Mouse (Mus musculus) hematopoietic stem cell, adult 5-6 weeks (primary cell): Measurements from ENCODE around the gene Gm4952. TPM values are rescaled to one million over a fixed set of nuclear protein-coding genes. Genes with fewer than 3 reads are reported as not detected.

Experiments used
- ATAC-seq, 2 experiments: fragments of 125-278 bp in 1 of 2; replicated peaks in 1 of 2; 2 replicates each; pipeline ENCODE4 v1.8.0; 2016 to 2017; ENCODE audit warnings: inconsistent platforms in 2 of 2, mild to moderate bottlenecking in 2 of 2, moderate number of reproducible peaks in 2 of 2, low read depth in 1 of 2, moderate TSS enrichment in 1 of 2; ENCODE audit not compliant: low FRiP score in 2 of 2, poor library complexity in 2 of 2, severe bottlenecking in 2 of 2, insufficient read depth in 1 of 2, low TSS enrichment in 1 of 2
- total RNA-seq: library from RNA; stranded (forward); fragments of 172-1452, 232-1000 nt; gene quantifications from 2 replicates; pipeline ENCODE4 v1.2.3, GENCODE M21; 2017

Gene Gm4952
- not detected in 2 replicates for total RNA-seq

DNA sequence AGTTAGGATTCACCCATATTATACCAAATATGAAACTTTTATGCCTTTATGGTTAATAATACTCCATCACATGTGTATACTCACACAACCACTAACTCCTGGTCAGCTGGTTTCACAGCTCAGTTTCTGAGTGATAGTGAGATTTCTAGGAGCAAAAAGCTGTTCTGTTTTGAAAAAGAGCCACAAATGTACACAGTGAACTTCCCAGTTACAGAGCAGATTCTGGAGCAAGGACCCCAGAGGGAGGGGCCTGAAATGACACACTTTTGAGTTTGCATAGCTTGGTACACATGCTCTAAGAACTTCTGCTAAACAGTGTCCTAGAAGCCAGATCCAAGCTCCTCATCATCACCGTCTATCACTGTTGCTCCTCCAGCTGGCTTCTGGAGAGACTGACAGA is at the start of gene Gm4952:
Gene Gm4952, plus strand, starts transcription at position 301 of the 400 bp plus-strand sequence.
- ATAC-seq: no peak

DNA sequence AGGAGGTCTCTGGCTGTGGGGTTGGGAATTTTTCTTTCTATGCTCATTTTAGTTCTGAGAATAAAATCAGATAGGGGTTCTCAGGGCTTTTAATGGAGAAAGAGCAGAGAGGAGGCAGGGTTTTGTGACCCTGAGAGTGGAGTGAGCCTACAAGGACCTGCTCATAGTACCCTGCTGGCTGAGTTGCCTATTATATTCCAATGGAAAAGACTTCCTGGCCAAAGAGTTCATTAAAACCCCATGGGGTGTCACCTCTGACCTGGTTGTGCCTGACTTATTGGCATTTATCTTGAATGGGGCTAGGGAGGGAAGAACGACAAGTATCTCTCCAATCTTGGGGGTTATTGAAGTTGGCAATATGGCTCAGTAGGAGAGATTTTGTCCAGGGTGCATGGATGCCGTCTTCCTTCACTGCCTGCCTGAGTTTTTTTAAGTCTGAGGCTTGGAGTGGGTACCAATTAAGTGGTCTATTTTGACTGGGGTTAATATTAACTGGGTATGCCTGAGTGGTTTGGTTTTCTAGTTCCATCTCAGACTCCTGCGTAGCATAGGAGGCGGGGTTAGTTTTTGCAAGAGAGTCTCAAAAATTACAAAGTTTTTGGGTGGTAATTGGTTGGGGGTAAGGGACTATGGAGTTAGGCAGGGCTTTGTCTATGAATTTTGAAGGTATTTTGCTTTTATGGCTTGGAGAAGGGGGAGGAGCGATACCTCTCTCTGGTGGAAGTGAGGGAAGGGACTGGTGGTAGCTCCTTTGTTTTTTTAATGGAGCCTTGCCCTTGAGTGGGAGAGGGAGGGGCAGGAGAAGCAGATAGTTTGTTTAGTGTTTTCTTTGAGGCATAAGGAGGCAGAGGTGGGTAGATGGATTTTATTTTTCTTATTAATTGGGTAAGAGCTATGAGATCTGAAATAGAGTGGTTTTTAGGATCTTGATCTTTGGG is 49.5 kb upstream of the Gm4952 start:
- ATAC-seq: no peak

DNA sequence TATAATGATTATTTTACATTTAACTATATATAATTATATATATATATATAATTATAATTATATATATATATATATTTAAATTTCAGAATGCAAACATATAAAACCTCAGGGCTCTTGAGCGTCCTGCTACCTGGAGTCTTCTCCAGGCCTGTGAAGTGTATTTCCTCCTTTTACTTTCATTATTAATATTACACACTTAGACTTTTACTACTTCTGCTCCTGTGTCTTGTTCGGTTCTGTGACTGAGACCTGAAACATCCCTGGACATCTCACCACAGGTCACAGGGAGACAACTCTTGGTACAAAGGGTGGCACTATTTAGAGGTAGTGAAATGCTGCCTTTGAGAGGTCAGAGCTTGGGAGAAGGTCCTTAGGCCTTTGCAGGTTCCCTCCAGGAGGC is 43.5 kb upstream of the Gm4952 start:
- ATAC-seq: no peak

DNA sequence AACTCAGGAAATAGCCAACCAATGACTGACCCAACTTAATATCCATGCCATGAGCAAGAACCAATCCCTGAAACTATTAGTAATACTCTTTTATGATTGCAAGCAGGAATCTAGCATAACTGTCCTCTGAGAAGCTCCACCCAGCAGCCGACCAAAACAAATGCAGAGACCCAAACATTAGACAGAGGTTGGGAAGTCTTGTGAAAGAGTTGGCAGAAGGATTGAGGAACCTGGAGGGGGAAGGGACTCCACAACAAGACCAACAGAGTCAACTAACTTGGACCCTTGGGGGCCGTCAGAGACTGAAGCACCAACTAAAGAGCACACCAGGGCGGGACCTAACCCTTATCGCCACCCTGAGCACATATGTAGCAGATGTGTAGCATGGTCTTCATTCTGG is 41.6 kb upstream of the Gm4952 start:
- no peak for ATAC-seq

DNA sequence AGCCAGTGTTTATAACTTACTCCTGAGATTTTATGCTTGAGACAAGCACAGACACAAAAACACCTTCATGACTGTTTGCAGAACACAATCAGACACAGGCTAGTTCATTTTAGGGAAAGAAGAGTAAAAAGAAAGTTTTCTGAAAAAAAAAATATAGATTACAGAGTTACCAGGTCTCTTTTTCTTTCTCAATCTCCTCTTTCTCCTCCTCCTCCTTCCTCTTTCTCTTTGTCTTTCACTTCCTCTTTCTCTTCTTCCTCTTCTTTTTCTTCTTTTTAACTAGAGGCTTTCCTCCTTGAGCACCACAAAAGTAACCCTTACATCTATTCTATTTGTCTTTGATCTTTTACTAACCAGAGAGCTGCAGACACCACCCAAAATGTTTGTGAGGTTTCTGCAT is 35.6 kb upstream of the Gm4952 start:
- ATAC-seq: no peak; a peak in 1 of 4 replicates

DNA sequence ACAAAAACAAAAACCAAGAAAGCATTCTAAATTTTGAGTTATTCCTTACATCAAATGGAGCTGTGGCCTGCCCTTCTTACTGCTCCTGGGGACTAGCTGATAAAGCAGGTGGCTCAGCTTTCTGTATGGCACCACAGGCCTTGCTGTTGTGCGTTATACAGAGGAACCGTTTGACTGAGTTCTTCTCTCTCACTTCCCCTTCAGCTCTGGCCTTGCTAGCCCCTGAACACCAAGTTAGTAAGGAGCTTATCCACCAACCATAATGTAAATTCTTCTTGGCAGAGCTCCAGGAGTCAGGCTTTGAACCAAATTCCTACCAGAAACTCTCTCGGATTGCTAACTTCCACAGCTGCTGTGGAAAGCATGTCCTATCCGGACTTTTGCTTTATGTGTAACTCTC is 32.8 kb upstream of the Gm4952 start:
- ATAC-seq: peak; percentile 39 to 58; a peak in 2 of 4 replicates

DNA sequence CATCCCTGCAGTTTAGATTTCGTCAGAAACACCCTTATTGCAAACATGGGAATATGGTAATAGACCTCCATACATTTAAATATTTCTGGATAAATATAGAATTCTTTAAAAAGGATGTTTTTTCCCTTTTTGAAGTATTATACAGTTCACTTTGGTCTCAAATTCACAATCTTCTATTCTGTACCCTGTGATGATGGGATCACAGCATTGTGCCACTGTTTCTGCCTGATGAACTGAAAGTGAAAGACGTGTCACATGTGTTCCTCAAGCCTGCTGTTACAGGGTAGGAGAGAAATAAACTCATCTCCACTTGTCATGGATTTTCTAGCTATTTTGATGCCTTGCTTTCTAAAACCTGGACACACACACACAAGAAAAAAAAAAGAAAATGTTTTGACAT is 28.9 kb upstream of the Gm4952 start:
- no peak for ATAC-seq

DNA sequence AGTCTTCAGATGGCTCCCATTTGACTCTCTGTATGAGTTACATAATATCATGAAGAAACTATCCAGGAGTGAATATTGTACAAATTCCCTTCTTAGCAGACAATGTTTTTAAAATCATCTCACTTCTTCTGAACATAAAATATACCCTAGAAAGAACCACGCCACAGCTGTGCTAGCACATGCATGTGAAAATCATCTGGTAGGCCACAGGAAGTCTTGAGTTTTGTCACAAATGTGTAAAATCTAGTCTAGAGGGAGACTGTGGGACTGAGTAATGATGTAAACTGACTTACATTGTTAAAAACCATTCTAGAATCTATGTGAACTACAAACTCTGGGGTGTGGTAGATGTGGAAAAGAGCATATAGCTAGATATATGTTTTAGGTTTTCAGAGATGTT is 28.1 kb upstream of the Gm4952 start:
- ATAC-seq: no peak

DNA sequence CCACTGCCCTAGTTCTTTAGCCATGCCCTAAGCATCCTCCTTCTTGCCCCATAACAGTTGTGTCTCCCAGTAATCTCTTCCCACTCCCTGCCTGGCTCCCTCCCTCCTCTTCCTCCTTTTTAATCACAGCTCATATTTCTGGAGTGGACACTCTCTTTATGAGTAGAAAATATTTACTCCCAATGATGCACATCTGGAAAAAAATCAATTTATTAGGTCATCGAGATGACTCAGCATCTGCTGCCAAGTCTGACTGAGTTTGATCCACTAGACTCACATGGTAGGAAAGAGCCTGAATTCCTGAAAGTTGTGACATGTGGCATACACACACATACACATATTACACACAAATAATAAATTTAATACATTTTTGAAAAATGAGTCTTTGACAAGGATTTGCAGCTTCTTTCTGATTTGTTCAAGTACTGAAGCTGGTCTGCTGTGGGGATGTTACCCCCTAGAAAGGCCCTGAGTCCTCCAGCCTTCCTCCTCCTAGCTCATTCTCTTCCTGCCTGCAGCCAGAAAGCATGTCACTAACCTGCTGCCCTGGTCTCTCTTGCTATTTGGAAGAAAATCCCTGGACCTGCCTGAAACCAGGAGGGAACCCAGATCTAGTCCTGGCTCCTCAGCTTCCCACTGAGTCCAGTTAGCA is 27.0 kb upstream of the Gm4952 start:
- ATAC-seq: peak; percentile 1 to 18; a peak in 2 of 4 replicates

DNA sequence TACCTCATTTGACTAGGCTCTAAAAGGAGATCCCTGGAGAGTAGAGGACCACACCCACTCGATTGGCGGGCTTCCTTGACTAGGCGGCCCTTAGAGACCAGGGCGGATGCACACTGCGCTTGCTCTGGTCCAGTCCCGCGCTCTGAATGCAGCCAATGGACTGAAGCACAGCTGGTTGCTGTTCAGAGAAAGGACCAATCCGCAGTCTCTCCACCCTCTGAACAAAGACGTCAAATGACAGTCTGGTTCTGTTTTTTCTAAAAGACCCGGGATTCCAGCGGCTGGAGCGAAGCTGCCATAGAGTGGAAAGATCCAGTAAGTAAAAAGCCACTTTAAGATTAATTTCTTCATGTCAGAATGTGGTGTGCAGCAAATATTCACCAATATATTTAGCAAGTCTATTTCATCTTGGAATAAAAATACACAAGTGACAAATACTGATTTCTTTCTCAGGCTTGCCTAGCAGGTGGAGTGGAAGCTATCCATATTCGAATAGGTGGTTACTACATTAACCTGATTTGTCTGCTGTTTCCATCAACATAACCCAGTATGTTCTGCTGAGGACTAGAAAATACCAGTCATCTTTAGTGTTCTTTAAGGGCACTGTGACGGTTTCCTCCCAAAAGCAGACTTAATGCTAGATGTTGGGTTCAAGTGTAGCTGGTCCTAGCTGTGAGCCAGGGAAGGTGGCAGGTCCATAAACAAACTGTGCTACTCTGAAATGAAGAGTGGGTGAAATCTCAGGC is 26.3 kb upstream of the Gm4952 start:
- peak; percentile 98 for ATAC-seq

DNA sequence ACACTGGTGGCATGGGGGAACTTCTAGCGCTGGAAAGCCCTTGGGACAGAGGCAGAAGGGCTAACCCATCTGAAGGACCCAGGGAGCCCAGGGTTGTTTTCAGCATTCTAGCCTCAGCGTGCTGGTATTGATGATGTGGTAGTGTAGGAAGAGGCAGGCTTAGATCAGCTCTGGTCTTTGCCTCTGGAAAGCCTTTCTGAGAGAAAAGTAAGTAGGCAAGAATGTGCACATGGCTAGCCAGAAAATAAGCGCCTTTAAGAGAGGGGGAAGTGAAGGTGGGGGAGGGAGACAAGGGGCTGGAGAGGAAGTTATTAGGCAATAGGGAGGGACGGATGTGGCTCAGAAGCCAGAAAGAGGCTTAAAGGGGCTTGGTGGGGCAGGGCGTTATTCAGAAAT is 25.8 kb upstream of the Gm4952 start:
- peak; percentile 60 to 70 for ATAC-seq

DNA sequence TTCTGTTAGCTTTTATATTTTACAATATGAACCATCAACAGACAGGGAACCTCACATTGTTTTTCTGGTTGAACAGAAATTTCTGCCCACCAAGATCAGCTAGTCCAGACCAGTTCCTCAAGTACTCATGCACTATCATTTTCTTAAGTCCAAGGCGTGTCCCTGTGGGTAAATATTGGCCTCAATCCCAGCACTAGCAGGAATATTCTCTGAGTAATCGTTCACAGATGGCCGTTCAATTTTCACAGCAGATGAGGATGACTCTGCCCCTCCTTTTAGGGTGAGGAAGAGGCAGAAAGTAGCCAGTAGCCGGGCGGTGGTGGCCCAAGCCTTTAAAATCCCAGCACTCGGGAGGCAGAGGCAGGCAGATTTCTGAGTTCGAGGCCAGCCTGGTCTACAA is 24.7 kb upstream of the Gm4952 start:
- no peak for ATAC-seq

DNA sequence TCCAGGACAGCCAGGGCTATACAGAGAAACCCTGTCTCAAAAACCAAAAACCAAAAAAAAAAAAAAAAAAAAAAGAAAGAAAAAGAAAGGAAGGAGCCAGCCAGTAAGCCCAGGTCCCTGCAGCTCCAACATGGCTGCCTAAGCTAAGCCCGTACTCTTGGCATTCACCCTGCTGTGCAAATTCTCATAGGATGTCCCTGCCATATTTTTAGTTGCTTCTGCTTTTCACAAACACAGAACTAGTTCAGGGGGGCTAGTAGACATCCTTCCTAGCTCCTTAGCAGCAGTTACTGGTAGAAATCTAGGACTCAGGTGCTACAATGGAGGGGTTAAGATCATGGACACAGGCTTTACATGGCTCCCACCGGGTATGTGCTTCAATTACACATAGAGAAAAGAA is 24.3 kb upstream of the Gm4952 start:
- ATAC-seq: no peak

DNA sequence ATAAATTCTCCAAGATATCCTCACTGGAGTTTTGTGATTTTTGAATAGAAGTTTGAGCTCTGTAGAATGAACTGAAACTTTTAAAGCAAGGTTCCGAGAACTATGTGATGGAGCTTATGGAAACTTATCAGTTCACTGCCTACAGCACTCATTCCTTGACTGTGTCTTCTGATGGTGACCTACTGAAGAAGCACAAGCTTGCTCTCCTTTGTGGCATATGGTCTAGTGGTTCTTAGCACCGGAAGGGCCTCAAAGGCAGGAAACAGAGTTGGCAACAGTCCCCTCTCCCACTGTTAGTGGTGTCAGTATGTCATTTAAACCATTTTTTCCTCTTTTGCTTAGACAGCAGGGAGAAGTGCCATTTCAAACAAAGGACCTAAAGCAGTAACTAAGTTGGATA is 23.1 kb upstream of the Gm4952 start:
- ATAC-seq: no peak

DNA sequence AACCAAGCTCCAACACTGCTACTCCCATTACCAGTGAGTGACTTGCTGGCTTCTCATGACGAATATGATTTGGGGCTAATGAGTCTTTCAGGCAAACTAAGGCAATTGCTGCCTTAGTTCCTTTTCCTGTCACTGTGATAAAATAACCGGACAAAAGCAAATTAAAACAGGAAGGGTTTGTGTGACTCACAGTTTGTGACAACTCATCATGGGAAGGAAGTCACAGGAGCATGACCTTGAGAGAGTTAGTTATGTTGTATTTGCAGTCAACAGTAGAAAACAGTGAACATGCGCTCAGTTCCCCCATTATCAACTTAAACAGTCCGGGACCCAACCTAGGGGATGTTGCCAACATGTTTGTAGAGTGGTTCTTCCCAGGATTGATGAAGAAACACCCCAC is 14.5 kb upstream of the Gm4952 start:
- peak; percentile 12 to 53; a peak in 1 of 4 replicates for ATAC-seq

DNA sequence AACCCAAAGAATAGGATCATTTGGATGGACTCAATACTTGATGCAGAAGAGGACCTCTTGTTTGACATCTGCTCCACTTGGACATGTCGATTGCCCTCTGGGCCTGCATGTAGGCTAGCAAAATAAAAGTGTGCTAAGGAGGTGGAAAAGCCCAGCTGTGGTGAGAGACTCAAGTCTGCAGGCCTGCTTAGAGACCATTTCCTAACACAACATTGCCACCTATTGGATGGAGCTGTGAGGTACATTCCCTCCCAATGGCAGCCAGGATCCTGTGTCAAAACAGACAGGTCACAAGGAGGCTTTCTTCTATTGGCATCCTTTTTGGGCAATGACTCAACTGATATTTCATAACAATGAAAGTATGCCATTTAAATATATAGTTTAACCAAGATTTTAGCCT is 7.9 kb upstream of the Gm4952 start:
- peak; percentile 68 to 81 for ATAC-seq

DNA sequence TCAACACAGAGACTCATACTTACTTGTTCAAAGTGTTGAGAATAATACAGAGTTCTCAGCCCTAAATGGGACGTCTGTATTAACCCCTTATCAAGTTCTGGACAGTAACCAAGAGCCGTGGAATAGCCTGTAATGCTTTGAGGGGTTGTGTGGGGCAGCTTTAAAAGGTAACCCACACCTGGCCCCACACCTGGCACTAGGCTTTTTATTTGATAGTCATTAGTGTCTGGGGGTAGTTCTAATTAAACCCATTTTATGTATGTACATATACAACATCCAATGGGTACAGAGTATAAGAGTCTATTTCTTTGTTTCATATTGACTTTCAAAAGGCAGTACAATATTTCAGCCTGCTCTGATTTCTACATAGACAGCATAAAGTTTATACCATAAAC is 4.6 kb upstream of the Gm4952 start:
- ATAC-seq: no peak
